Mouse (Mus musculus) ES-E14 (cell line): ENCODE measurements at regions not wholly inside any gene's neighbourhood (a gene's known extent, or its start where the extent isn't known, plus 50 kb on each side); places are given as distances from the start of the nearest gene placed in this dataset.
"Not testable (repeated sequence)": the region's sequence is repeated elsewhere in the genome, so short reads cannot be mapped to it uniquely, and the experiment has no call there.

Experiments
- CHD2 ChIP-seq: IDR thresholded peaks from 2 replicates; pipeline ENCODE4 v1.6.1; 2014; ENCODE audit warnings: mild to moderate bottlenecking, low read depth, low read length, inconsistent platforms
- MAFK ChIP-seq: IDR thresholded peaks from 2 replicates; pipeline ENCODE4 v1.6.1; 2014; ENCODE audit warnings: mild to moderate bottlenecking, low read depth, low read length, inconsistent platforms; ENCODE audit not compliant: insufficient read depth
- ZNF384 ChIP-seq: IDR thresholded peaks from 2 replicates; pipeline ENCODE4 v1.6.1; 2012; ENCODE audit warnings: low read depth, low read length, inconsistent platforms

DNA sequence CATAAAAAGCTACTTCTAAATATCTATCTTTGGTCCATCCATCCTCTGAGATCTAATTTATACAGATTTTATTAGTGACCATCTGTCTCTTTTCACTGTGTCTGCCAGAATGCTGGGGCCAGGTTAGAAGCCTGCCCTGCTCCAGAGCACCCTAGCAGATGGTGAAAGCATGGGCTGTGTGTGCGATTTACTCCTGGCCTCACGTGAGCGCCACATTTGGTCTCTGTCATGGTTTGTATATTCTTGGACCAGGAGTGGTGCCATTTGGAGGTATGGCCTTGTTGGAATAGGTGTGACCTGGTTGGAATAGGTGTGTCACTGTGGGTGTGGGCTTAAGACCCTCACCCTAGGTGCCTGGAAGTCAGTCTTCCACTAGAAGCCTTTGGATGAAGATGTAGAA lies 115.0 kb upstream of the Cnksr3 start:
- TF ChIP-seq MAFK, ZNF384, CHD2: not testable (repeated sequence)
